Comparison of ENCODE assay signal across 8 mouse cellular contexts in the genomic region with DNA sequence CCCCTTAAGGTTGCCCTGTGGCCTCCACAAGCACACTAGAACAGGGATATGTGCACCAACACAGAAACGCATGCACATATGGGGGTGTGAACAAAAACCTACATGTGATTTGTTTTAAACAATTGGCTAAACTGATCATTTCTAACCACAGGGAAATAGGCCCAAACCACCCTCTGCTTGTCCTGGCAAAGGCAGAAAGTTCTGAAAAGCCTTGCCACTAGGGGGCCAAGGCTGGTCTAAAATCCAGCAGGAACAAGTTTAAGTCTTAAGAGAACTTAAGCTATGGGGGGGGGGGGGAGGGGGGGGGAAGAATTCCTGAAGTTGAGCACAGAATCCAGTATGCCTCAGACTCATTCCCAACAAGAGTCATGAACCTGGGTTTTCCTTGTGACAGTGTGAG. TPM values are rescaled to one million over a fixed set of nuclear protein-coding genes. Genes with fewer than 3 reads are reported as not detected.
DNase-seq lines count a peak whose midpoint lies in the region; ATAC-seq lines count a peak whose summit lies in the region.

No protein-coding gene starts in this region.

- H3K9ac ChIP-seq in hindbrain, embryonic 12.5 days = no peak overlapping the region
- H3K9ac ChIP-seq in midbrain, embryonic 11.5 days (ENCODE audit: low read length) = no peak overlapping the region

- no peak overlapping the region for H3K4me2 ChIP-seq in hindbrain, embryonic 12.5 days (replicated peaks)
- H3K4me2 ChIP-seq in midbrain, embryonic 11.5 days = no peak overlapping the region

- no peaks in the 10 kb centered on the region for H3K27me3 ChIP-seq in hindbrain, embryonic 10.5 days (ENCODE audit: insufficient read depth, poor library complexity, severe bottlenecking)
- H3K27me3 ChIP-seq in hindbrain, embryonic 12.5 days = no peaks in the 10 kb centered on the region
- H3K27me3 ChIP-seq in midbrain, embryonic 11.5 days (ENCODE audit: control insufficient read depth, insufficient read depth, low read length) = no peaks in the 10 kb centered on the region

- no peaks in the 10 kb centered on the region for H3K9me3 ChIP-seq in hindbrain, embryonic 10.5 days
- H3K9me3 ChIP-seq in hindbrain, embryonic 12.5 days (replicated peaks) = no peaks in the 10 kb centered on the region
- H3K9me3 ChIP-seq in midbrain, embryonic 11.5 days (ENCODE audit: control insufficient read depth, low read length) = no peaks in the 10 kb centered on the region

- H3K36me3 ChIP-seq in hindbrain, embryonic 10.5 days = no peaks in the 10 kb centered on the region
- no peaks in the 10 kb centered on the region for H3K36me3 ChIP-seq in hindbrain, embryonic 12.5 days
- no peaks in the 10 kb centered on the region for H3K36me3 ChIP-seq in midbrain, embryonic 11.5 days (ENCODE audit: control insufficient read depth, insufficient read depth, low read length)

- peak; percentile 28 for DNase-seq in hindbrain, embryonic 10.5 days (ENCODE audit: low spot score)
- peak; percentile 20 for DNase-seq in urinary bladder, postnatal 14 days (ENCODE audit: low spot score)
- no peak for DNase-seq in urinary bladder, adult 18-20 months (ENCODE audit: low spot score in 2 of 2)
- peak; percentile 20 to 60 for DNase-seq in kidney, postnatal 36 days
- no peak for DNase-seq in cerebellum, adult 11-12 months
- no peak for DNase-seq in midbrain, embryonic 11.5 days (ENCODE audit: low spot score, missing footprints)

- peaks cover 6% of the 10 kb centered on the region; the same call in 1 of the 2 replicates for H3K4me1 ChIP-seq in hindbrain, embryonic 10.5 days (replicated peaks)
- H3K4me1 ChIP-seq in hindbrain, embryonic 12.5 days = no peaks in the 10 kb centered on the region
- H3K4me1 ChIP-seq in midbrain, embryonic 11.5 days (ENCODE audit: control insufficient read depth, insufficient read depth, low read length) = no peaks in the 10 kb centered on the region

- H3K4me3 ChIP-seq in hindbrain, embryonic 10.5 days = no peak overlapping the region
- no peak overlapping the region for H3K4me3 ChIP-seq in hindbrain, embryonic 12.5 days
- no peak overlapping the region for H3K4me3 ChIP-seq in midbrain, embryonic 11.5 days (ENCODE audit: low read depth, low read length)

- ATAC-seq in hindbrain, embryonic 12.5 days (ENCODE audit: low FRiP score) = no peak
- ATAC-seq in midbrain, embryonic 11.5 days (ENCODE audit: low FRiP score) = no peak
- ATAC-seq in activated CD4-positive, CD25-positive, alpha-beta regulatory T cell, adult 4 months = no peak

- 76% methylated on average over 1 of the region's 1 CpGs for WGBS in hindbrain, embryonic 10.5 days
- WGBS in hindbrain, embryonic 12.5 days = 73% methylated on average over 1 of the region's 1 CpGs
- WGBS in midbrain, embryonic 11.5 days = 79% methylated on average over 1 of the region's 1 CpGs

- no peak overlapping the region for H3K27ac ChIP-seq in hindbrain, embryonic 10.5 days
- no peak overlapping the region for H3K27ac ChIP-seq in hindbrain, embryonic 12.5 days
- H3K27ac ChIP-seq in midbrain, embryonic 11.5 days (ENCODE audit: low read depth, low read length) = no peak overlapping the region

RNA-seq across cellular contexts. Expression of a gene that starts 8.2 kb away (rescaled TPM):
- polyA plus RNA-seq in hindbrain, embryonic 10.5 days (2016; fragmentation: Nextera tagmentation; extraction: Ambion mirVana) = 112 and 114 TPM in 2 replicates
- polyA plus RNA-seq in hindbrain, embryonic 12.5 days (2016; fragmentation: Nextera tagmentation; extraction: Ambion mirVana) = 161 and 178 TPM in 2 replicates
- 199 and 213 TPM in 2 replicates for polyA plus RNA-seq in midbrain, embryonic 11.5 days (2014; fragmentation: Nextera tagmentation; extraction: Ambion mirVana)
- polyA plus RNA-seq in activated CD4-positive, CD25-positive, alpha-beta regulatory T cell, adult 4 months (2017; shearing (Covaris generic)) = 10 to 100 TPM; 22.6 to 27.6 TPM

Comparison
In these comparisons a context has a peak if more than half of its experiments do, and no peak if none do; other contexts are left out.
1. DNase-seq: peak in hindbrain, embryonic 10.5 days (single experiment), urinary bladder, postnatal 14 days (single experiment) and kidney, postnatal 36 days (2 of 2); none in urinary bladder, adult 18-20 months (0 of 2), cerebellum, adult 11-12 months (single experiment) and midbrain, embryonic 11.5 days (single experiment).